Mouse (Mus musculus): ENCODE results near the gene D10Jhu81e. TPM values are rescaled to one million over a fixed set of nuclear protein-coding genes. Genes with fewer than 3 reads are reported as not detected.

D10Jhu81e gene
- polyA plus RNA-seq, 1 experiment, result 16.6 TPM

GRCm38 (mm10) chr10:78161096-78161495 lies 8.5 kb downstream of the D10Jhu81e start:
- no peaks in the 10 kb centered on the region for H3K4me1 ChIP-seq (ENCODE audit: control insufficient read depth, insufficient read depth, low read length)
- H3K36me3 ChIP-seq (ENCODE audit: control insufficient read depth, insufficient read depth, low read length, poor library complexity, severe bottlenecking), result no peaks in the 10 kb centered on the region
- no peaks in the 10 kb centered on the region for H3K9me3 ChIP-seq (replicated peaks; ENCODE audit: control insufficient read depth, insufficient read depth, low read length, poor library complexity, severe bottlenecking)
- no peak overlapping the region for H3K27ac ChIP-seq (ENCODE audit: insufficient read depth, low read length)
- no peak for TF ChIP-seq POLR2A (IDR thresholded peaks at IDR 0.05; ENCODE audit: insufficient read depth, low read length)
- TF ChIP-seq EP300 (IDR thresholded peaks at IDR 0.05; ENCODE audit: insufficient read depth, low read depth, low read length), result no peak
- TF ChIP-seq CTCF (IDR thresholded peaks at IDR 0.05; ENCODE audit: low read depth, low read length), result no peak
- no peak overlapping the region for H3K4me3 ChIP-seq (ENCODE audit: low read depth, low read length)
- no peak overlapping the region for H3K9ac ChIP-seq (ENCODE audit: low read depth, poor library complexity, severe bottlenecking)
- no peaks in the 10 kb centered on the region for H3K27me3 ChIP-seq (ENCODE audit: control insufficient read depth, insufficient read depth, low read length, poor library complexity, severe bottlenecking)

GRCm38 (mm10) chr10:78160369-78161095 lies 9.1 kb downstream of the D10Jhu81e start:
- Histone ChIP-seq H3K4me3 (ENCODE audit: low read depth, low read length) (no peak overlapping the region), H3K36me3 (ENCODE audit: control insufficient read depth, insufficient read depth, low read length, poor library complexity, severe bottlenecking) (no peaks in the 10 kb centered on the region)

GRCm38 (mm10) chr10:78159906-78160305 lies 9.7 kb downstream of the D10Jhu81e start:
- Histone ChIP-seq H3K9me3 (replicated peaks; ENCODE audit: control insufficient read depth, insufficient read depth, low read length, poor library complexity, severe bottlenecking) (no peaks in the 10 kb centered on the region), H3K36me3 (ENCODE audit: control insufficient read depth, insufficient read depth, low read length, poor library complexity, severe bottlenecking) (no peaks in the 10 kb centered on the region), H3K9ac (ENCODE audit: low read depth, poor library complexity, severe bottlenecking) (no peak overlapping the region), H3K4me1 (ENCODE audit: control insufficient read depth, insufficient read depth, low read length) (no peaks in the 10 kb centered on the region), H3K27me3 (ENCODE audit: control insufficient read depth, insufficient read depth, low read length, poor library complexity, severe bottlenecking) (no peaks in the 10 kb centered on the region), H3K4me3 (ENCODE audit: low read depth, low read length) (no peak overlapping the region), H3K27ac (ENCODE audit: insufficient read depth, low read length) (no peak overlapping the region)
- TF ChIP-seq CTCF (IDR thresholded peaks at IDR 0.05; ENCODE audit: low read depth, low read length) (peak; percentile 88), EP300 (IDR thresholded peaks at IDR 0.05; ENCODE audit: insufficient read depth, low read depth, low read length) (no peak)

More at GRCm38 (mm10) chr10:78160369-78161095, 9.1 kb downstream of the D10Jhu81e start:
- Histone ChIP-seq H3K9me3 (replicated peaks; ENCODE audit: control insufficient read depth, insufficient read depth, low read length, poor library complexity, severe bottlenecking) (no peaks in the 10 kb centered on the region), H3K4me1 (ENCODE audit: control insufficient read depth, insufficient read depth, low read length) (no peaks in the 10 kb centered on the region), H3K9ac (ENCODE audit: low read depth, poor library complexity, severe bottlenecking) (no peak overlapping the region), H3K27me3 (ENCODE audit: control insufficient read depth, insufficient read depth, low read length, poor library complexity, severe bottlenecking) (no peaks in the 10 kb centered on the region), H3K27ac (ENCODE audit: insufficient read depth, low read length) (no peak overlapping the region)
- no peak for TF ChIP-seq CTCF (IDR thresholded peaks at IDR 0.05; ENCODE audit: low read depth, low read length)
- TF ChIP-seq POLR2A (IDR thresholded peaks at IDR 0.05; ENCODE audit: insufficient read depth, low read length), result no peak
- no peak for TF ChIP-seq EP300 (IDR thresholded peaks at IDR 0.05; ENCODE audit: insufficient read depth, low read depth, low read length)

GRCm38 (mm10) chr10:78159252-78159878 lies 10.2 kb downstream of the D10Jhu81e start:
- no peaks in the 10 kb centered on the region for H3K27me3 ChIP-seq (ENCODE audit: control insufficient read depth, insufficient read depth, low read length, poor library complexity, severe bottlenecking)
- H3K9ac ChIP-seq (ENCODE audit: low read depth, poor library complexity, severe bottlenecking), result no peak overlapping the region
- H3K4me1 ChIP-seq (ENCODE audit: control insufficient read depth, insufficient read depth, low read length), result no peaks in the 10 kb centered on the region
- TF ChIP-seq CTCF (IDR thresholded peaks at IDR 0.05; ENCODE audit: low read depth, low read length), result no peak
- no peak overlapping the region for H3K27ac ChIP-seq (ENCODE audit: insufficient read depth, low read length)
- no peak overlapping the region for H3K4me3 ChIP-seq (ENCODE audit: low read depth, low read length)
- no peaks in the 10 kb centered on the region for H3K36me3 ChIP-seq (ENCODE audit: control insufficient read depth, insufficient read depth, low read length, poor library complexity, severe bottlenecking)
- H3K9me3 ChIP-seq (replicated peaks; ENCODE audit: control insufficient read depth, insufficient read depth, low read length, poor library complexity, severe bottlenecking), result no peaks in the 10 kb centered on the region

GRCm38 (mm10) chr10:78158041-78158440 lies 11.5 kb downstream of the D10Jhu81e start:
- H3K9me3 ChIP-seq (replicated peaks; ENCODE audit: control insufficient read depth, insufficient read depth, low read length, poor library complexity, severe bottlenecking), result no peaks in the 10 kb centered on the region
- no peaks in the 10 kb centered on the region for H3K36me3 ChIP-seq (ENCODE audit: control insufficient read depth, insufficient read depth, low read length, poor library complexity, severe bottlenecking)
- no peak overlapping the region for H3K27ac ChIP-seq (ENCODE audit: insufficient read depth, low read length)
- no peak overlapping the region for H3K4me3 ChIP-seq (ENCODE audit: low read depth, low read length)
- no peak overlapping the region for H3K9ac ChIP-seq (ENCODE audit: low read depth, poor library complexity, severe bottlenecking)
- H3K4me1 ChIP-seq (ENCODE audit: control insufficient read depth, insufficient read depth, low read length), result no peaks in the 10 kb centered on the region
- TF ChIP-seq EP300 (IDR thresholded peaks at IDR 0.05; ENCODE audit: insufficient read depth, low read depth, low read length), result no peak
- TF ChIP-seq CTCF (IDR thresholded peaks at IDR 0.05; ENCODE audit: low read depth, low read length), result no peak
- no peak for TF ChIP-seq POLR2A (IDR thresholded peaks at IDR 0.05; ENCODE audit: insufficient read depth, low read length)
- no peaks in the 10 kb centered on the region for H3K27me3 ChIP-seq (ENCODE audit: control insufficient read depth, insufficient read depth, low read length, poor library complexity, severe bottlenecking)

- Histone ChIP-seq H3K4me1 (ENCODE audit: control insufficient read depth, insufficient read depth, low read length) (no peaks in the 10 kb centered on the region), H3K9me3 (replicated peaks; ENCODE audit: control insufficient read depth, insufficient read depth, low read length, poor library complexity, severe bottlenecking) (no peaks in the 10 kb centered on the region), H3K36me3 (ENCODE audit: control insufficient read depth, insufficient read depth, low read length, poor library complexity, severe bottlenecking) (no peaks in the 10 kb centered on the region), H3K27ac (ENCODE audit: insufficient read depth, low read length) (no peak overlapping the region), H3K4me3 (ENCODE audit: low read depth, low read length) (no peak overlapping the region), H3K9ac (ENCODE audit: low read depth, poor library complexity, severe bottlenecking) (no peak overlapping the region), H3K27me3 (ENCODE audit: control insufficient read depth, insufficient read depth, low read length, poor library complexity, severe bottlenecking) (no peaks in the 10 kb centered on the region)
- TF ChIP-seq POLR2A (IDR thresholded peaks at IDR 0.05; ENCODE audit: insufficient read depth, low read length), result no peak
- TF ChIP-seq EP300 (IDR thresholded peaks at IDR 0.05; ENCODE audit: insufficient read depth, low read depth, low read length), result no peak
Measured at GRCm38 (mm10) chr10:78156926-78157325, 12.7 kb downstream of the D10Jhu81e start.

Data from ES-Bruce4 (cell line).